Mouse (Mus musculus): ENCODE data around the gene Dnaic2.

DNA sequence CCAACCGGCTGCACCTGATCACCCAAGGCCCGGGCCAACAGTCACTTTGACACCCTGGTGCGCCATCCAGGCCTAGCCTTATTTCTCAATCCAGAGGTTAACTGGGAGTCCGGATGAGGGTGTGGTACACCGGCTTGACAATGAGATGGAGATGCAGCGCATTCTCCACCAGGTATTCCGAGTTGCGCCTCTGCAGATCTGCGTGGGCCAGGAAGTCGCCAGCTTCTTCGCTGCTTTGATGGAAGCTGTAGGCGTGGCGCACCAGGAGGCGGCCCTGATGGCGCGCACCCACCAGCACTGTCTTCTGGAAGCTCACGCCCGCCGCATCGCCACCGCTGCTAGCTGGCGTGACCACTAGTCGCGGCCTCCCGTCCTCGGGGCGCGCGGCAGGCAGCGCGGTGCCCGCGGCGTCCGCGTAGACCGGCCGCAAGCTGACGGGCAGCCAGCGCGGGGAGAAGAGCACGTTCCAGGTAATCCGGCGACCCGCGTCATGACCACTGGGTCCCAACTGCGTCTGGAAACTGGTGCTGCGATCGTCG lies 64.2 kb downstream of the Dnaic2 start:
- no peak for TF ChIP-seq E2F4 (IDR thresholded peaks at IDR 0.05; ENCODE audit: insufficient read depth)
- no peak for TF ChIP-seq POLR2A (IDR thresholded peaks at IDR 0.05; ENCODE audit: insufficient read length, low read depth)
- TF ChIP-seq USF1 (IDR thresholded peaks at IDR 0.05; ENCODE audit: low read depth) = no peak
- TF ChIP-seq POLR2AphosphoS2 (IDR thresholded peaks at IDR 0.05; ENCODE audit: insufficient read length, low read depth) = no peak
- no peak for TF ChIP-seq CEBPB (IDR thresholded peaks at IDR 0.05; ENCODE audit: insufficient read depth, poor library complexity, severe bottlenecking)
- no peak for TF ChIP-seq MYOD1 (IDR thresholded peaks at IDR 0.05; ENCODE audit: control insufficient read depth in 1 of 3, insufficient read length in 2 of 3, low read depth in 2 of 3)

All from myocyte (in vitro differentiated cells).